Comparison of ENCODE assay signal across 15 mouse cellular contexts in genomic region chr7:73326236-73326635, GRCm38 (mm10). TPM values are rescaled to one million over a fixed set of nuclear protein-coding genes. Genes with fewer than 3 reads are reported as not detected.
DNase-seq lines count a peak whose midpoint lies in the region; ATAC-seq lines count a peak whose summit lies in the region.
"Had no signal": no experiment of that assay in that cellular context is flagged by ENCODE, and none has a peak within 500 bp of the region (broad histone marks: within the 10 kb centered on the region; RNA-seq: fewer than 3 reads in every experiment).

No protein-coding gene starts in this region.

- ATAC-seq in kidney, embryonic 14.5 days (ENCODE audit: low FRiP score, low TSS enrichment): no peak
- no peak for ATAC-seq in limb, embryonic 15.5 days (ENCODE audit: insufficient number of reproducible peaks, low FRiP score, low TSS enrichment, low read depth)
- no peak for ATAC-seq in granulocyte monocyte progenitor cell, adult 5-6 weeks (replicated peaks; ENCODE audit: poor library complexity, severe bottlenecking)
- ATAC-seq: lung, postnatal 0 days had no signal

- peak overlapping the region; percentile 39; the same call in 1 of the 2 replicates for H3K27ac ChIP-seq in kidney, embryonic 14.5 days (ENCODE audit: low read depth, low read length)
- H3K27ac ChIP-seq in brown adipose tissue, adult 24 weeks (replicated peaks; ENCODE audit: low read depth, low read length): peak overlapping the region; percentile 30; the same call in 1 of the 2 replicates
- H3K27ac ChIP-seq in limb, embryonic 15.5 days: peak overlapping the region; percentile 52
- H3K27ac ChIP-seq: forebrain, embryonic 12.5 days; hindbrain, embryonic 14.5 days; limb, embryonic 12.5 days had no signal

- H3K4me1 ChIP-seq in kidney, embryonic 14.5 days (ENCODE audit: control insufficient read depth, insufficient read depth, low read length): peaks cover 22% of the 10 kb centered on the region
- H3K4me1 ChIP-seq in brown adipose tissue, adult 24 weeks (ENCODE audit: control insufficient read depth, insufficient read depth, insufficient read length, low read length): no peaks in the 10 kb centered on the region; the same call in none of the 2 replicates
- H3K4me1 ChIP-seq in limb, embryonic 15.5 days: peaks cover 21% of the 10 kb centered on the region

- no peaks in the 10 kb centered on the region for H3K36me3 ChIP-seq in kidney, embryonic 14.5 days (ENCODE audit: control insufficient read depth, insufficient read depth, low read length)
- no peaks in the 10 kb centered on the region for H3K36me3 ChIP-seq in limb, embryonic 15.5 days
- H3K36me3 ChIP-seq: forebrain, embryonic 12.5 days; limb, embryonic 12.5 days had no signal

- 65% methylated on average over 14 of the region's 14 CpGs for WGBS in kidney, embryonic 14.5 days
- 63% methylated on average over 14 of the region's 14 CpGs for WGBS in limb, embryonic 15.5 days

- no peak overlapping the region for H3K4me3 ChIP-seq in kidney, embryonic 14.5 days (ENCODE audit: low read length)
- no peak overlapping the region for H3K4me3 ChIP-seq in brown adipose tissue, adult 24 weeks (ENCODE audit: insufficient read depth, low read depth, low read length)
- H3K4me3 ChIP-seq in limb, embryonic 15.5 days: no peak overlapping the region
- H3K4me3 ChIP-seq: forebrain, embryonic 12.5 days; limb, embryonic 12.5 days had no signal

- peaks cover 3% of the 10 kb centered on the region; the same call in 1 of the 2 replicates for H3K9me3 ChIP-seq in kidney, embryonic 14.5 days (ENCODE audit: control insufficient read depth, low read length)
- no peaks in the 10 kb centered on the region for H3K9me3 ChIP-seq in limb, embryonic 15.5 days
- H3K9me3 ChIP-seq: forebrain, embryonic 12.5 days had no signal

- DNase-seq in kidney, adult 9 months: no peak
- peak; percentile 26 for DNase-seq in gastrocnemius, postnatal 14 days
- no peak for DNase-seq in thymus, postnatal 10 days (ENCODE audit: low spot score in 2 of 2)
- DNase-seq: cerebellum, adult 18-20 months; kidney, adult 2 months; spleen, adult 18-20 months had no signal

- H3K27me3 ChIP-seq in kidney, embryonic 14.5 days (ENCODE audit: control insufficient read depth, insufficient read depth, low read length): no peaks in the 10 kb centered on the region
- peaks cover 3% of the 10 kb centered on the region; the same call in 1 of the 2 replicates for H3K27me3 ChIP-seq in limb, embryonic 15.5 days
- H3K27me3 ChIP-seq: forebrain, embryonic 12.5 days had no signal

- H3K4me2 ChIP-seq in kidney, embryonic 14.5 days (replicated peaks; ENCODE audit: low read depth, low read length): no peak overlapping the region
- H3K4me2 ChIP-seq in limb, embryonic 15.5 days: no peak overlapping the region
- H3K4me2 ChIP-seq: forebrain, embryonic 12.5 days; hindbrain, embryonic 14.5 days; limb, embryonic 12.5 days; midbrain, embryonic 11.5 days had no signal

- no peak overlapping the region for H3K9ac ChIP-seq in kidney, embryonic 14.5 days (ENCODE audit: low read depth, low read length)
- no peak overlapping the region for H3K9ac ChIP-seq in limb, embryonic 15.5 days
- H3K9ac ChIP-seq: forebrain, embryonic 12.5 days; hindbrain, embryonic 14.5 days; limb, embryonic 12.5 days had no signal

- intact Hi-C loops in gastrocnemius, postnatal 14 days (cut with DNase I; ENCODE audit: low total_unique reads): no loop called here

RNA-seq across cellular contexts. Expression of gene Rgma, which starts 49.1 kb away (rescaled TPM):
- polyA plus RNA-seq in kidney, embryonic 14.5 days (2014; fragmentation: Nextera tagmentation; extraction: Ambion mirVana): 17.3 and 18.7 TPM in 2 replicates
- 12.8 and 14.5 TPM in 2 replicates for polyA plus RNA-seq in brown adipose tissue, adult 24 weeks (2012; ENCODE audit: insufficient read depth, insufficient read length, missing spikeins)
- total RNA-seq in gastrocnemius, postnatal 14 days (2021): 10 to 100 TPM; 53.4 to 73.5 TPM
- polyA plus RNA-seq in limb, embryonic 15.5 days (2015; fragmentation: Nextera tagmentation; extraction: Ambion mirVana): 17.1 and 18.0 TPM in 2 replicates
- total RNA-seq in granulocyte monocyte progenitor cell, adult 5-6 weeks (2014; fragmentation: Nextera tagmentation): not detected in 2 replicates
- total RNA-seq in granulocyte monocyte progenitor cell, adult 5-6 weeks (2017): not detected in 2 replicates
